Mouse (Mus musculus) hindbrain, embryonic 16.5 days (tissue): Measurements from ENCODE around the gene Jund. TPM values are rescaled to one million over a fixed set of nuclear protein-coding genes. Genes with fewer than 3 reads are reported as not detected.
A peak's percentile ranks its signal among the peaks of the same experiment; 100 is the strongest.

ENCODE experiments used
- ATAC-seq: fragments of 200-750 bp; cut with Nextera tagmentation; 2 replicates; pipeline ENCODE4 v1.8.0; 2017; ENCODE audit warnings: moderate TSS enrichment, moderate library complexity
- H3K27ac ChIP-seq: fragments of 300-500 bp; sonication (generic); 2 replicates; pipeline ENCODE4 v1.5.1; 2014; ENCODE audit warnings: low read depth, mild to moderate bottlenecking, control low read depth, low read length, moderate library complexity
- H3K27me3 ChIP-seq: fragments of 300-500 bp; sonication (generic); replicated peaks from 2 replicates; pipeline ENCODE4 v1.6.1; 2014; ENCODE audit warnings: low read length; ENCODE audit not compliant: control insufficient read depth, insufficient read depth
- H3K36me3 ChIP-seq: fragments of 300-500 bp; sonication (generic); 2 replicates; pipeline ENCODE4 v1.6.1; 2014; ENCODE audit warnings: mild to moderate bottlenecking, low read length, moderate library complexity, mixed read lengths; ENCODE audit not compliant: control insufficient read depth, insufficient read depth
- H3K4me1 ChIP-seq: fragments of 300-500 bp; sonication (generic); 2 replicates; pipeline ENCODE4 v1.6.1; 2014; ENCODE audit warnings: low read depth, low read length; ENCODE audit not compliant: control insufficient read depth, insufficient read depth
- H3K4me2 ChIP-seq: fragments of 300-500 bp; sonication (generic); 2 replicates; pipeline ENCODE4 v1.6.1; 2014; ENCODE audit warnings: mild to moderate bottlenecking, low read length, control low read depth, moderate library complexity
- H3K4me3 ChIP-seq: fragments of 300-500 bp; sonication (generic); 2 replicates; pipeline ENCODE4 v1.5.1; 2014; ENCODE audit warnings: mild to moderate bottlenecking, low read length, control low read depth, moderate library complexity
- H3K9ac ChIP-seq: fragments of 300-500 bp; sonication (generic); 2 replicates; pipeline ENCODE4 v1.6.1; 2014; ENCODE audit warnings: low read depth, mild to moderate bottlenecking, control low read depth, low read length, moderate library complexity
- H3K9me3 ChIP-seq: fragments of 300-500 bp; sonication (generic); 2 replicates; pipeline ENCODE4 v1.6.1; 2014; ENCODE audit warnings: mild to moderate bottlenecking, low read length, moderate library complexity; ENCODE audit not compliant: control insufficient read depth
- WGBS: fragments of 180-500 bp; shearing (Covaris S2); extraction: QIAGEN DNeasy Blood & Tissue Kit; methylation state at CpG from one replicate; pipeline ENCODE4 v1.1.7; 2014; 5-methylcytosine and 5-hydroxymethylcytosine counted together
- polyA plus RNA-seq: library from polyadenylated mRNA; unstranded; fragments of >200 nt; fragmentation: Nextera tagmentation; extraction: Ambion mirVana; gene quantifications from 2 replicates; pipeline ENCODE4 v1.2.1, GENCODE M21; 2015

Gene Jund
- polyA plus RNA-seq, 1 experiment from 2014 or later = 60.0 TPM

DNA sequence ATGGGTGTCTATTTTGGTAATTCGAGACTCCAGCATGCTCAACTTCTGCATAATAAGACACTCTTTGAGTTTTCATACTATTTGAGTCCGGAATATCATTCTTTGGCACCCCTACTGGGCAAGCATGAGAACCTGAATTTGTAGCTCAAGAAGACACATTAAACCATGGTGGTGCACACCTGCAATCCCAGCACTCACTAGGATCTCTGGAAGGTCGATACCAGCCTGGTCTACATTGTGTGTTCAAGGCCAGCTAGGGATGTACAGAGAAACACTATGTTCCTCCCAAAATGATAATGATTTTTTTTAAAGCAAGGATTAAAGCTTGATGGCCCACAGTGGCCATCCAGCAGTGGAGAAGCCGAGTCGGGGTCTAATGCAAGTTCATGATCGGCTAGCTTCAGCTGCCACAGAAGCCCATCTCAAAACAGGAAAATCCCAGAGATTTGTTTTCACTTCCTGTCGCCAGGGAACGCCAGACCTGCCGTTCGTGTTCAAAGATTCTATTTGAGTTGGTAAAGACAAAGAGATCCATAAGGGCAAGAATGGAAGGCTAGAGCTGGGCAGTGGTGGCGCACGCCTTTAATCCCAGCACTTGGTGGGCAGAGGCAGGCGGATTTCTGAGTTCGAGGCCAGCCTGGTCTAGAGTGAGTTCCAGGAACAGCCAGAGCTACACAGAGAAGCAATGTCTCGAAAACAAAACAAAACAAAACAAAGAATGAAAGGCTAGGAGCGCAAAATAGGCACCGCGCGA, 26.2 kb upstream of the Jund start:
- no peak for ATAC-seq
- H3K9ac ChIP-seq = peak overlapping the region; percentile 64
- H3K36me3 ChIP-seq = no peaks in the 10 kb centered on the region
- WGBS = 38% methylated on average over 19 of the region's 19 CpGs
- peak overlapping the region; percentile 71 for H3K4me3 ChIP-seq
- peak overlapping the region; percentile 64 for H3K4me2 ChIP-seq
- peaks cover 12% of the 10 kb centered on the region for H3K4me1 ChIP-seq
- peak overlapping the region; percentile 85 for H3K27ac ChIP-seq
- no peaks in the 10 kb centered on the region for H3K9me3 ChIP-seq
- no peaks in the 10 kb centered on the region for H3K27me3 ChIP-seq

DNA sequence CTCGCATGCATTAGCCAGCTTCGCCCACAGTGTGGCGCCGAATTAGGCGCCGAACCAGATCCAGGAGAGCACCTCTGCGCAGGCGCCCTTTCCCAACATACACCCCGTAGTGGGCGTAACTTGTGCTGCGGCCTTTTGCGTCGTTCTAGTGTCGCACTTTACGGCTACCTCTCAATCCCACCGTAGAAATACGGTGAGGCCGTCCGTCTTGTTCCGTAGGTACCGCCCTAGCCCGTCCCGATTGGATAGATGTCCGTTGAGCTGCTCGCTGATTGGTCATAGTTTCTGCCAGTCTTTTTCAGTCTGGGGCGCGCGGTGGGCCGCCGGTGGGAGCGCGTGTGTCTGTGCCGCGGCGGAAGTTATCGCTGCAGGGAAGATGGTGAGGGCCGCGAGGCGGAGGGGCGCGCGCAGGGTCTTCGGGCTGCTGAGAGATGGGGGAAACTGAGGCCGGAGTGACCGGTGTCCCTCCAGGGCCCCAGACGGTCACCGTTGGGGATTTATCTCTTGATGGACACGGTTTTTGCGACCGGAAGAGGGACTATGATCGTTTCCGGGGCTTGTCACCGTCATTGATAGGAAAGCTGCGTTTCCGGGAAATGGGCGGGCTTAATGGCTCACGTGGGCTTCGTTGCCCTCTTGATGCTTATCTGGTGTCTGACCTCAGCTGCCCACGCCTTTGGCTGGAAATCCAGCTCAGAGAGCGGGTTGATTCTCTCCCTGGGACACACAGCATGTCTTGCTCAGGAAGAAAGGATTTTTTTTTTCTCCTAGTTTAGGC, 25.5 kb upstream of the Jund start, which contains the start of gene Lsm4:
Lsm4 (plus strand) TSS at position 170 of the 778 bp plus-strand sequence.
- Histone ChIP-seq H3K27ac (peak within 1 kb of the TSS; percentile 96), H3K4me2 (peak within 1 kb of the TSS; percentile 85), H3K27me3 (no peaks in the 10 kb centered on the region), H3K4me3 (peak within 1 kb of the TSS; percentile 71), H3K9me3 (no peaks in the 10 kb centered on the region), H3K36me3 (no peaks in the 10 kb centered on the region; the same call in 1 of the 2 replicates), H3K9ac (peak within 1 kb of the TSS; percentile 76), H3K4me1 (peaks cover 12% of the 10 kb centered on the region)
- ATAC-seq = peak; percentile 98
- WGBS = under 1% methylated on average over 60 of the region's 60 CpGs

DNA sequence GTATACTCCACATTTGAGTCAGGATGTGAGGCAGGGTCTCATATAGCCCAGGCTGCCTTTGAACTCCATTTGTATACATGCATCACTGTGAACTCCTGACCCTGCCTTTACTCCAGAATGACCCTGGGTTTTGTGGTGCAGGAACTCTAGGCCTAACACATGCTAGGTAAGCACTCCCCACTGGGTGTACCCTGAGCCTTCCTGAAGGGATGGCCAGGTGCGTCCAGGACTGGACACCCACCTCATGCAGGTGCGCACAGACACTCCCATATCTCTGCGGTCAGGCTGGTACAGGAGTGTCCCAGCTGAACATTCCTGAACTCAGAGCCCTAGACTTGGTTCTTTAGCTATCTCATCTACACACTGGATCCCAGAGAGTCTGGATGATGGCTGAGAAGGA, 24.6 kb upstream of the Jund start:
- Histone ChIP-seq H3K36me3 (no peaks in the 10 kb centered on the region; the same call in 1 of the 2 replicates), H3K9me3 (no peaks in the 10 kb centered on the region), H3K27ac (peak overlapping the region; percentile 96), H3K4me1 (peaks cover 12% of the 10 kb centered on the region), H3K4me3 (peak overlapping the region; percentile 71), H3K4me2 (peak overlapping the region; percentile 85), H3K27me3 (no peaks in the 10 kb centered on the region), H3K9ac (peak overlapping the region; percentile 76)
- 96% methylated on average over 3 of the region's 3 CpGs for WGBS
- ATAC-seq = no peak

DNA sequence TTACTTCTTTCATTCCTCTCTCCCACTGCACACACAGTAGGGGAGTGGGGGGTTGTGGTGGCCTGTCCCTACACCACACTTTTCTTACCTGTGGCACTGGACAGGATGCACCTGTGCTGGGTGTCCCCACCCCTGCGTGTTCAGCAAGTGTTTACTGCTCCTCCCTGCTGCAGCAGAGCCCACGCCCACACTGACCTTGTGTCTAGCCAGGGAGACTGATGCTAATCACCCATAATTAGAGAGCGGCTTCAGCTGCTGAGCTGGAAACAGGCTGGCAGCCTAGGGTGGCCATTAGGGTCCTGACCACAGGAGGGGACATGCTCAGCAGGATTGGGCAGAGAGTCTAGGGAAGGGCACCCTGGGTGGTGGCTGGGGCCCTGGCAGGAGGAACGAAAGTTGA, 24.0 kb upstream of the Jund start:
- WGBS = 94% methylated on average over 4 of the region's 4 CpGs
- peaks cover 12% of the 10 kb centered on the region for H3K4me1 ChIP-seq
- H3K4me3 ChIP-seq = no peak overlapping the region
- H3K9ac ChIP-seq = no peak overlapping the region; the same call in 1 of the 2 replicates
- H3K4me2 ChIP-seq = peak overlapping the region; percentile 85
- no peaks in the 10 kb centered on the region for H3K9me3 ChIP-seq
- no peak for ATAC-seq
- H3K27me3 ChIP-seq = no peaks in the 10 kb centered on the region
- H3K27ac ChIP-seq = peak overlapping the region; percentile 12; the same call in 1 of the 2 replicates
- H3K36me3 ChIP-seq = no peaks in the 10 kb centered on the region; the same call in 1 of the 2 replicates

DNA sequence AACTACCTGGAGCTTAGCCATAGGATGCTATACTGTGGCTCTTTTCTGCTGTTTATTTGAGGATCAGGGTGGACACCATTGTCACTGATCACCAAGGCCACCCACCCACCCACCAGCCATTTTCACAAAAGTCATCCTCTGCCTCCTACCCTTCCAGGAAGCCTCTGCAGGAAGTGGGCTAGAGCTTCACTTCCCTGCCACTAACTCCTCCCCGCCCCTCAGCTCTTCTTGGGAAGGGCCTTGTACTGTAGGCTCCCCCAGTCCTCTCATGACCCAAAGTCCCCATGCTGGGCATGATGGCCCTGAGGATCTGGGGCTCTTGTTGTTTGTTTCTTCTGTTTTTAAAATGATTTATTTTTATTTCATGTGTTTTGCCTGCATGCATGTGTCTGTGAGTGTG, 23.4 kb upstream of the Jund start:
- H3K36me3 ChIP-seq = no peaks in the 10 kb centered on the region; the same call in 1 of the 2 replicates
- no peak overlapping the region for H3K4me2 ChIP-seq
- peaks cover 12% of the 10 kb centered on the region for H3K4me1 ChIP-seq
- no peak for ATAC-seq
- no peaks in the 10 kb centered on the region for H3K27me3 ChIP-seq
- H3K4me3 ChIP-seq = no peak overlapping the region
- H3K27ac ChIP-seq = no peak overlapping the region
- H3K9ac ChIP-seq = no peak overlapping the region
- H3K9me3 ChIP-seq = no peaks in the 10 kb centered on the region
- WGBS = 100% methylated on average over 1 of the region's 1 CpGs

DNA sequence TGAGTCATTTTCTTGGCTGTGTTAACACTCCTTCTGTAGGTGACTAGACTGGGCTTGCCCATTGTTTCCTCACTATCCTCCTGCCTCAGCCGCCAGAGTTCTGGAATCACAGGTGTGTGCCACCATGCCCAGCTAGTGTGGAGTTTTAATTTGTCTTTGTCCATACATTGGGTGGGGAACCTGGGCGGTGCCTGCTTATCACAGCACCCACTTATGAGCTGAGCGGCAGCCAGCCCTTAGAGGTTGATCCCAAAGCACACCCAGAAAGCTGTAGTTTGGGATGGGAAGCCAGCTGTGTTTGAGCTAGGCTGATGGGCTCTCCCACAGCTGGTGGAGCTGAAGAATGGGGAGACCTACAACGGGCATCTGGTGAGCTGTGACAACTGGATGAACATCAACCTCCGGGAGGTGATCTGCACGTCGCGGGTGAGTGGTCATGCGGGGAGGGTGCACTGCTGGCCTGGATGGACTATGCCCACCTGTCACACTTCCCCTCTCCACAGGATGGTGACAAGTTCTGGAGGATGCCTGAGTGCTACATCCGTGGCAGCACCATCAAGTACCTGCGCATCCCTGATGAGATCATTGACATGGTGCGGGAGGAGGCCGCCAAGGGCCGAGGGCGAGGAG, 21.2 kb upstream of the Jund start:
- Histone ChIP-seq H3K4me1 (peaks cover 12% of the 10 kb centered on the region), H3K27ac (no peak overlapping the region), H3K4me3 (no peak overlapping the region), H3K4me2 (no peak overlapping the region), H3K27me3 (no peaks in the 10 kb centered on the region), H3K9ac (0 out of 2 replicates have a peak overlapping the region, but pooled peaks have one; percentile 3), H3K9me3 (no peaks in the 10 kb centered on the region), H3K36me3 (no peaks in the 10 kb centered on the region; the same call in 1 of the 2 replicates)
- no peak for ATAC-seq
- WGBS = 93% methylated on average over 15 of the region's 15 CpGs

DNA sequence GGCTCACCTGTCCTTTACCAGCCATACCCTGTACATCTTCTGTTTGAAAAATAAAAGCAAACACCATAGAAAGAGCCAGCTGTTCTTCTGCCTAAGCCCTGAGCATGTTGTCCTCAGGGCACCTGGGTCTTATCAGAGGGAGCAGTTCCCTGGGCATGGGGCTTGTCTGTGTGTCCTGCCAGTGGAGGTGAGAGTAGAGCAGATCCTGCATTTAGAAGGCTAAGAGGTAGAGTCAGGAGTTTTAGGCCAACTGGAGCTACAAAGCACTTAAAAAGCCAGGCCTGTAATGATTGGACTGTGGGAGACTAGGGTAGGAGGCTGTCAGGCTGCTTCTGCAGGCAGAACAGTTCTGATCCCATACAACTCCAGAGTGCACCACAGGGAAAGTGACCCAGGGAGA, 20.1 kb upstream of the Jund start:
- Histone ChIP-seq H3K9ac (no peak overlapping the region), H3K4me3 (no peak overlapping the region), H3K36me3 (no peaks in the 10 kb centered on the region; the same call in 1 of the 2 replicates), H3K4me2 (no peak overlapping the region), H3K9me3 (no peaks in the 10 kb centered on the region), H3K4me1 (peaks cover 12% of the 10 kb centered on the region), H3K27me3 (no peaks in the 10 kb centered on the region), H3K27ac (no peak overlapping the region)
- ATAC-seq = no peak

DNA sequence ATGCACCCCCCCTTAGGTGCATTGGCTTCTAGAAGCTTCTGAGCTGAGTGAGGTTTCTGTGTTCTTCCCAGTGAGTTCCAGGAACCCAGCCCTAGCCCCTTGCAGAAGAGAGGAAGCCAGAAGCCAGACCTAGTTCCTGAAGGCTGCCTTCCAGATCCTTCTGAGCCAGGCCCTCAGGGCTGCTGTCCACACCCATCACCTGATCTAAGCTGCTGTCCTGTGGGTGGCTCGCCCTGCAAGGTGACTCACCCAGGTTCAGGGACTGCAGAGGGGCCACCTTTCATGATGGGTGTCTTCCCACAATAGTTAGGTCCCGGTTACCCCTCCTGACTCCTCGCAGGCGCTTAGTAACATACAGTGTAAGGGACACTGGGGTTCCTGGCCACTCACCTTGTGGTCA, 19.3 kb upstream of the Jund start:
- H3K27ac ChIP-seq = no peak overlapping the region
- H3K9ac ChIP-seq = no peak overlapping the region
- H3K4me3 ChIP-seq = no peak overlapping the region
- H3K4me2 ChIP-seq = no peak overlapping the region
- no peaks in the 10 kb centered on the region for H3K9me3 ChIP-seq
- WGBS = 95% methylated on average over 4 of the region's 4 CpGs
- no peaks in the 10 kb centered on the region; the same call in 1 of the 2 replicates for H3K36me3 ChIP-seq
- ATAC-seq = no peak
- H3K27me3 ChIP-seq = no peaks in the 10 kb centered on the region
- peaks cover 8% of the 10 kb centered on the region for H3K4me1 ChIP-seq

DNA sequence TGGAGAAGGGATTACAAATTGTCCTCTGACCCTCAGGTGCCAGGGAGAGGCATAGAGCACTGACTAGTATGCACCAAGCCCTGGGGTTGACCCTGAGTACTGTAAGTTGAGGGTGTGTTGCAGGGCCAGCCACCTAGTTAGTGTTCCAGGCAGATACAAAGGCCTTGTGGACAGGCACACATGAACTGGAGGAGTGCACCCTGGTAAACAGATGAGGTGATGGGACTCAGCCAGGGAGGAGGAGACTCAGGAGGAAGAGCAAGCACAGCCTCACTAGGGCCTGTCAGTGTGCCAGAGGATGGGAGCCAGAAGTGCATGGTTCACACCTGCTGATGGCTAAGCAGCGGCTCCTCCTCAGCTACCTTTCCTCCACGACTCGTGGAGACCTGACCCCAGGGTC, 18.7 kb upstream of the Jund start:
- Histone ChIP-seq H3K4me1 (peaks cover 5% of the 10 kb centered on the region), H3K4me2 (no peak overlapping the region), H3K4me3 (no peak overlapping the region), H3K27ac (no peak overlapping the region), H3K36me3 (no peaks in the 10 kb centered on the region; the same call in 1 of the 2 replicates), H3K9ac (no peak overlapping the region), H3K27me3 (no peaks in the 10 kb centered on the region), H3K9me3 (no peaks in the 10 kb centered on the region)
- ATAC-seq = no peak
- 91% methylated on average over 3 of the region's 3 CpGs for WGBS
